Mouse (Mus musculus) midbrain, embryonic 11.5 days (tissue): ENCODE measurements at regions not wholly inside any gene's neighbourhood (a gene's known extent, or its start where the extent isn't known, plus 50 kb on each side); places are given as distances from the start of the nearest gene placed in this dataset.
"Not testable (repeated sequence)": the region's sequence is repeated elsewhere in the genome, so short reads cannot be mapped to it uniquely, and the experiment has no call there.

Experiments
- ATAC-seq: fragments of 200-750 bp; cut with Nextera tagmentation; 2 replicates; pipeline ENCODE4 v1.8.0; 2017; ENCODE audit warnings: moderate TSS enrichment, moderate library complexity; ENCODE audit not compliant: low FRiP score
- DNase-seq: peaks from one replicate; pipeline ENCODE4 v3.0.0; 2015; ENCODE audit warnings: low spot score; ENCODE audit errors: missing footprints
- H3K27ac ChIP-seq: fragments of 300-500 bp; sonication (generic); 2 replicates; pipeline ENCODE4 v1.5.1; 2014; ENCODE audit warnings: low read depth, low read length
- H3K27me3 ChIP-seq: fragments of 300-500 bp; sonication (generic); 2 replicates; pipeline ENCODE4 v1.6.1; 2014; ENCODE audit warnings: mild to moderate bottlenecking, low read length, moderate library complexity, mixed read lengths; ENCODE audit not compliant: control insufficient read depth, insufficient read depth
- H3K36me3 ChIP-seq: fragments of 300-500 bp; sonication (generic); 2 replicates; pipeline ENCODE4 v1.6.1; 2014; ENCODE audit warnings: mild to moderate bottlenecking, low read length, moderate library complexity, mixed read lengths; ENCODE audit not compliant: control insufficient read depth, insufficient read depth
- H3K4me1 ChIP-seq: fragments of 300-500 bp; sonication (generic); 2 replicates; pipeline ENCODE4 v1.6.1; 2014; ENCODE audit warnings: low read length; ENCODE audit not compliant: control insufficient read depth, insufficient read depth
- H3K4me2 ChIP-seq: fragments of 300-500 bp; sonication (generic); 2 replicates; pipeline ENCODE4 v1.6.1; 2014; ENCODE audit warnings: mild to moderate bottlenecking, moderate library complexity
- H3K4me3 ChIP-seq: fragments of 300-500 bp; sonication (generic); 2 replicates; pipeline ENCODE4 v1.5.1; 2014; ENCODE audit warnings: low read depth, low read length
- H3K9ac ChIP-seq: fragments of 300-500 bp; sonication (generic); 2 replicates; pipeline ENCODE4 v1.6.1; 2014; ENCODE audit warnings: low read length
- H3K9me3 ChIP-seq: fragments of 300-500 bp; sonication (generic); 2 replicates; pipeline ENCODE4 v1.6.1; 2016; ENCODE audit warnings: low read length; ENCODE audit not compliant: control insufficient read depth
- WGBS: fragments of 180-500 bp; shearing (Covaris S2); extraction: QIAGEN DNeasy Blood & Tissue Kit; methylation state at CpG from one replicate; pipeline ENCODE4 v1.1.7; 2014; 5-methylcytosine and 5-hydroxymethylcytosine counted together

- no peaks in the 10 kb centered on the region for H3K9me3 ChIP-seq
- no peak for DNase-seq
These were observed 244.0 kb upstream of the Oprm1 start for GRCm38 (mm10) chr10:6514269-6514668.

GRCm38 (mm10) chr10:6562516-6562915 is 195.8 kb upstream of the Oprm1 start:
- H3K4me3 ChIP-seq: no peak overlapping the region

More at GRCm38 (mm10) chr10:6514269-6514668, 244.0 kb upstream of the Oprm1 start:
- 93% methylated on average over 4 of the region's 4 CpGs for WGBS
- no peak overlapping the region for H3K4me3 ChIP-seq
- no peaks in the 10 kb centered on the region for H3K36me3 ChIP-seq
- no peak for ATAC-seq
- H3K4me2 ChIP-seq: no peak overlapping the region
- H3K9ac ChIP-seq: no peak overlapping the region
- H3K4me1 ChIP-seq: no peaks in the 10 kb centered on the region
- no peaks in the 10 kb centered on the region for H3K27me3 ChIP-seq
- H3K27ac ChIP-seq: no peak overlapping the region

GRCm38 (mm10) chr10:6578616-6579015 is 179.7 kb upstream of the Oprm1 start:
- ATAC-seq (no peak), DNase-seq (no peak)
- no peak overlapping the region for H3K4me2 ChIP-seq
- no peaks in the 10 kb centered on the region for H3K4me1 ChIP-seq
- H3K27me3 ChIP-seq: no peaks in the 10 kb centered on the region
- no peak overlapping the region for H3K4me3 ChIP-seq
- H3K9ac ChIP-seq: no peak overlapping the region
- no peak overlapping the region for H3K27ac ChIP-seq
- H3K36me3 ChIP-seq: no peaks in the 10 kb centered on the region
- no peaks in the 10 kb centered on the region for H3K9me3 ChIP-seq

More at GRCm38 (mm10) chr10:6562516-6562915, 195.8 kb upstream of the Oprm1 start:
- Histone ChIP-seq H3K27me3 (no peaks in the 10 kb centered on the region), H3K4me1 (no peaks in the 10 kb centered on the region), H3K27ac (no peak overlapping the region), H3K36me3 (no peaks in the 10 kb centered on the region), H3K9ac (no peak overlapping the region), H3K4me2 (no peak overlapping the region), H3K9me3 (no peaks in the 10 kb centered on the region)
- 96% methylated on average over 1 of the region's 1 CpGs for WGBS
- ATAC-seq (no peak), DNase-seq (no peak)

- H3K4me2 ChIP-seq, H3K27me3 ChIP-seq, ATAC-seq, DNase-seq, H3K4me1 ChIP-seq, H3K4me3 ChIP-seq, H3K36me3 ChIP-seq, H3K9me3 ChIP-seq, H3K27ac ChIP-seq, H3K9ac ChIP-seq: not testable (repeated sequence)
These were observed 172.5 kb upstream of the Oprm1 start for GRCm38 (mm10) chr10:6585821-6586220.

- ATAC-seq: no peak
These were observed 168.1 kb upstream of the Oprm1 start for GRCm38 (mm10) chr10:6590211-6590610.

GRCm38 (mm10) chr10:6597256-6597655 is 161.1 kb upstream of the Oprm1 start:
- no peak overlapping the region for H3K4me2 ChIP-seq
- no peak overlapping the region for H3K9ac ChIP-seq
- H3K9me3 ChIP-seq: no peaks in the 10 kb centered on the region

More at GRCm38 (mm10) chr10:6590211-6590610, 168.1 kb upstream of the Oprm1 start:
- H3K27ac ChIP-seq: no peak overlapping the region
- no peaks in the 10 kb centered on the region for H3K4me1 ChIP-seq
- no peaks in the 10 kb centered on the region for H3K36me3 ChIP-seq
- H3K9ac ChIP-seq: no peak overlapping the region
- no peak overlapping the region for H3K4me2 ChIP-seq
- no peaks in the 10 kb centered on the region for H3K27me3 ChIP-seq
- no peak for DNase-seq
- WGBS: 86% methylated on average over 6 of the region's 6 CpGs
- no peak overlapping the region for H3K4me3 ChIP-seq
- no peaks in the 10 kb centered on the region for H3K9me3 ChIP-seq

GRCm38 (mm10) chr10:6598586-6598985 is 159.7 kb upstream of the Oprm1 start:
- WGBS: 85% methylated on average over 3 of the region's 3 CpGs
- not testable (repeated sequence) for H3K27me3 ChIP-seq, H3K4me2 ChIP-seq, ATAC-seq, H3K27ac ChIP-seq, H3K9me3 ChIP-seq, H3K4me3 ChIP-seq, H3K9ac ChIP-seq, DNase-seq, H3K36me3 ChIP-seq, H3K4me1 ChIP-seq

More at GRCm38 (mm10) chr10:6597256-6597655, 161.1 kb upstream of the Oprm1 start:
- H3K4me1 ChIP-seq: no peaks in the 10 kb centered on the region
- no peak overlapping the region for H3K27ac ChIP-seq
- no peaks in the 10 kb centered on the region for H3K27me3 ChIP-seq
- no peak overlapping the region for H3K4me3 ChIP-seq
- H3K36me3 ChIP-seq: no peaks in the 10 kb centered on the region
- DNase-seq (no peak), ATAC-seq (no peak)

GRCm38 (mm10) chr10:6647576-6647975 is 110.7 kb upstream of the Oprm1 start:
- Histone ChIP-seq H3K27me3 (no peaks in the 10 kb centered on the region), H3K4me2 (no peak overlapping the region), H3K4me3 (no peak overlapping the region), H3K27ac (no peak overlapping the region), H3K4me1 (no peaks in the 10 kb centered on the region), H3K9me3 (no peaks in the 10 kb centered on the region), H3K36me3 (no peaks in the 10 kb centered on the region), H3K9ac (no peak overlapping the region)
- ATAC-seq (no peak), DNase-seq (no peak)
- WGBS: 25% methylated on average over 1 of the region's 1 CpGs

- Histone ChIP-seq H3K9me3 (no peaks in the 10 kb centered on the region), H3K4me1 (no peaks in the 10 kb centered on the region), H3K27me3 (no peaks in the 10 kb centered on the region), H3K36me3 (no peaks in the 10 kb centered on the region), H3K4me3 (no peak overlapping the region), H3K27ac (no peak overlapping the region), H3K4me2 (no peak overlapping the region), H3K9ac (no peak overlapping the region)
- no peak for ATAC-seq
- WGBS: 83% methylated on average over 11 of the region's 11 CpGs
- no peak for DNase-seq
These were observed 72.8 kb upstream of the Oprm1 start for GRCm38 (mm10) chr10:6685308-6686080.
